Mouse (Mus musculus): ENCODE measurements around the gene Popdc3. TPM values are rescaled to one million over a fixed set of nuclear protein-coding genes. Genes with fewer than 3 reads are reported as not detected.
"Not testable (repeated sequence)": the region's sequence is repeated elsewhere in the genome, so short reads cannot be mapped to it uniquely, and the experiment has no call there.

Popdc3 gene
- polyA plus RNA-seq (2016; fragmentation: Nextera tagmentation; extraction: Ambion mirVana) = 0.11 and 0.18 TPM in 2 replicates

- DNase-seq (ENCODE audit: low spot score); H3K27ac ChIP-seq; H3K9me3 ChIP-seq; H3K36me3 ChIP-seq; H3K4me1 ChIP-seq (replicated peaks); H3K27me3 ChIP-seq (ENCODE audit: insufficient read depth, poor library complexity, severe bottlenecking); H3K4me3 ChIP-seq: not testable (repeated sequence)
- 88% methylated on average over 2 of the region's 5 CpGs for WGBS
Measured at GRCm38 (mm10) chr10:45177798-45178197, at the start of gene Popdc3. Gene Popdc3, plus strand, starts transcription at chr10:45178098.

- Histone ChIP-seq H3K4me1 (replicated peaks) (no peaks in the 10 kb centered on the region), H3K9me3 (no peaks in the 10 kb centered on the region), H3K4me3 (no peak overlapping the region), H3K27ac (no peak overlapping the region), H3K27me3 (ENCODE audit: insufficient read depth, poor library complexity, severe bottlenecking) (no peaks in the 10 kb centered on the region), H3K36me3 (peaks cover 72% of the 10 kb centered on the region)
- no peak for DNase-seq (ENCODE audit: low spot score)
- WGBS = 77% methylated on average over 11 of the region's 11 CpGs
Measured at GRCm38 (mm10) chr10:45129105-45129504, 48.8 kb upstream of the Popdc3 start.

- no peak overlapping the region for H3K27ac ChIP-seq
- no peaks in the 10 kb centered on the region for H3K27me3 ChIP-seq (ENCODE audit: insufficient read depth, poor library complexity, severe bottlenecking)
- H3K4me1 ChIP-seq (replicated peaks) = no peaks in the 10 kb centered on the region
- no peak for DNase-seq (ENCODE audit: low spot score)
- WGBS = 92% methylated on average over 6 of the region's 6 CpGs
- H3K4me3 ChIP-seq = no peak overlapping the region
- H3K36me3 ChIP-seq = peaks cover 71% of the 10 kb centered on the region
- no peaks in the 10 kb centered on the region for H3K9me3 ChIP-seq
Measured at GRCm38 (mm10) chr10:45130004-45130403, 47.9 kb upstream of the Popdc3 start.

- Histone ChIP-seq H3K27ac (no peak overlapping the region), H3K9me3 (no peaks in the 10 kb centered on the region), H3K4me3 (no peak overlapping the region), H3K4me1 (replicated peaks) (peaks cover 4% of the 10 kb centered on the region), H3K36me3 (peaks cover 68% of the 10 kb centered on the region), H3K27me3 (ENCODE audit: insufficient read depth, poor library complexity, severe bottlenecking) (no peaks in the 10 kb centered on the region)
- 84% methylated on average over 4 of the region's 4 CpGs for WGBS
- DNase-seq (ENCODE audit: low spot score) = no peak
Measured at GRCm38 (mm10) chr10:45132371-45132770, 45.5 kb upstream of the Popdc3 start.

- no peak for DNase-seq (ENCODE audit: low spot score)
- no peaks in the 10 kb centered on the region for H3K9me3 ChIP-seq
- H3K27me3 ChIP-seq (ENCODE audit: insufficient read depth, poor library complexity, severe bottlenecking) = no peaks in the 10 kb centered on the region
- H3K4me1 ChIP-seq (replicated peaks) = peaks cover 17% of the 10 kb centered on the region
- WGBS = 90% methylated on average over 7 of the region's 7 CpGs
- peaks cover 48% of the 10 kb centered on the region for H3K36me3 ChIP-seq
- H3K4me3 ChIP-seq = no peak overlapping the region
- H3K27ac ChIP-seq = no peak overlapping the region
Measured at GRCm38 (mm10) chr10:45136806-45137205, 41.1 kb upstream of the Popdc3 start.

GRCm38 (mm10) chr10:45139910-45140309 lies 38.0 kb upstream of the Popdc3 start:
- no peaks in the 10 kb centered on the region for H3K27me3 ChIP-seq (ENCODE audit: insufficient read depth, poor library complexity, severe bottlenecking)
- no peak for DNase-seq (ENCODE audit: low spot score)
- no peak overlapping the region for H3K4me3 ChIP-seq
- H3K9me3 ChIP-seq = no peaks in the 10 kb centered on the region
- peaks cover 17% of the 10 kb centered on the region for H3K4me1 ChIP-seq (replicated peaks)
- no peak overlapping the region for H3K27ac ChIP-seq
- peaks cover 44% of the 10 kb centered on the region for H3K36me3 ChIP-seq
- WGBS = 62% methylated on average over 4 of the region's 4 CpGs

GRCm38 (mm10) chr10:45140474-45141212 lies 37.3 kb upstream of the Popdc3 start:
- WGBS = 92% methylated on average over 7 of the region's 7 CpGs
- Histone ChIP-seq H3K27me3 (ENCODE audit: insufficient read depth, poor library complexity, severe bottlenecking) (no peaks in the 10 kb centered on the region), H3K27ac (no peak overlapping the region)

GRCm38 (mm10) chr10:45142359-45142758 lies 35.5 kb upstream of the Popdc3 start:
- DNase-seq (ENCODE audit: low spot score) = no peak
- Histone ChIP-seq H3K27me3 (ENCODE audit: insufficient read depth, poor library complexity, severe bottlenecking) (no peaks in the 10 kb centered on the region), H3K4me1 (replicated peaks) (peaks cover 32% of the 10 kb centered on the region), H3K9me3 (no peaks in the 10 kb centered on the region), H3K27ac (no peak overlapping the region), H3K36me3 (peaks cover 22% of the 10 kb centered on the region), H3K4me3 (no peak overlapping the region)
- WGBS = 84% methylated on average over 5 of the region's 5 CpGs

More at GRCm38 (mm10) chr10:45140474-45141212, 37.3 kb upstream of the Popdc3 start:
- no peak for DNase-seq (ENCODE audit: low spot score)
- Histone ChIP-seq H3K36me3 (peaks cover 36% of the 10 kb centered on the region), H3K9me3 (no peaks in the 10 kb centered on the region), H3K4me1 (replicated peaks) (peaks cover 18% of the 10 kb centered on the region), H3K4me3 (no peak overlapping the region)

- DNase-seq (ENCODE audit: low spot score) = no peak
- Histone ChIP-seq H3K4me1 (replicated peaks) (peaks cover 28% of the 10 kb centered on the region), H3K27ac (no peak overlapping the region), H3K27me3 (ENCODE audit: insufficient read depth, poor library complexity, severe bottlenecking) (no peaks in the 10 kb centered on the region), H3K36me3 (peaks cover 22% of the 10 kb centered on the region), H3K9me3 (no peaks in the 10 kb centered on the region), H3K4me3 (no peak overlapping the region)
- 93% methylated on average over 6 of the region's 6 CpGs for WGBS
Measured at GRCm38 (mm10) chr10:45144038-45144817, 33.7 kb upstream of the Popdc3 start.

GRCm38 (mm10) chr10:45146821-45147220 lies 31.1 kb upstream of the Popdc3 start:
- WGBS = 19% methylated on average over 6 of the region's 6 CpGs
- H3K27ac ChIP-seq = peak overlapping the region; percentile 79
- peaks cover 48% of the 10 kb centered on the region for H3K36me3 ChIP-seq
- peak; percentile 18 for DNase-seq (ENCODE audit: low spot score)
- H3K9me3 ChIP-seq = no peaks in the 10 kb centered on the region
- no peaks in the 10 kb centered on the region for H3K27me3 ChIP-seq (ENCODE audit: insufficient read depth, poor library complexity, severe bottlenecking)
- H3K4me1 ChIP-seq (replicated peaks) = peaks cover 38% of the 10 kb centered on the region
- H3K4me3 ChIP-seq = no peak overlapping the region

GRCm38 (mm10) chr10:45151137-45151536 lies 26.8 kb upstream of the Popdc3 start:
- H3K27me3 ChIP-seq (ENCODE audit: insufficient read depth, poor library complexity, severe bottlenecking) = no peaks in the 10 kb centered on the region
- no peaks in the 10 kb centered on the region for H3K9me3 ChIP-seq
- no peak overlapping the region for H3K4me3 ChIP-seq
- peaks cover 78% of the 10 kb centered on the region for H3K36me3 ChIP-seq
- H3K4me1 ChIP-seq (replicated peaks) = peaks cover 32% of the 10 kb centered on the region
- WGBS = 46% methylated on average over 5 of the region's 5 CpGs
- peak overlapping the region; percentile 73 for H3K27ac ChIP-seq
- DNase-seq (ENCODE audit: low spot score) = peak; percentile 38

- no peak for DNase-seq (ENCODE audit: low spot score)
- Histone ChIP-seq H3K4me1 (replicated peaks) (peaks cover 23% of the 10 kb centered on the region), H3K27ac (no peak overlapping the region), H3K4me3 (no peak overlapping the region), H3K27me3 (ENCODE audit: insufficient read depth, poor library complexity, severe bottlenecking) (no peaks in the 10 kb centered on the region), H3K36me3 (peaks cover 85% of the 10 kb centered on the region), H3K9me3 (no peaks in the 10 kb centered on the region)
- WGBS = 91% methylated on average over 12 of the region's 12 CpGs
Measured at GRCm38 (mm10) chr10:45151771-45152692, 25.9 kb upstream of the Popdc3 start.
